Mouse (Mus musculus): ENCODE measurements at regions not wholly inside any gene's neighbourhood (a gene's known extent, or its start where the extent isn't known, plus 50 kb on each side); places are given as distances from the start of the nearest gene placed in this dataset.
A peak's percentile ranks its signal among the peaks of the same experiment; 100 is the strongest.

DNA sequence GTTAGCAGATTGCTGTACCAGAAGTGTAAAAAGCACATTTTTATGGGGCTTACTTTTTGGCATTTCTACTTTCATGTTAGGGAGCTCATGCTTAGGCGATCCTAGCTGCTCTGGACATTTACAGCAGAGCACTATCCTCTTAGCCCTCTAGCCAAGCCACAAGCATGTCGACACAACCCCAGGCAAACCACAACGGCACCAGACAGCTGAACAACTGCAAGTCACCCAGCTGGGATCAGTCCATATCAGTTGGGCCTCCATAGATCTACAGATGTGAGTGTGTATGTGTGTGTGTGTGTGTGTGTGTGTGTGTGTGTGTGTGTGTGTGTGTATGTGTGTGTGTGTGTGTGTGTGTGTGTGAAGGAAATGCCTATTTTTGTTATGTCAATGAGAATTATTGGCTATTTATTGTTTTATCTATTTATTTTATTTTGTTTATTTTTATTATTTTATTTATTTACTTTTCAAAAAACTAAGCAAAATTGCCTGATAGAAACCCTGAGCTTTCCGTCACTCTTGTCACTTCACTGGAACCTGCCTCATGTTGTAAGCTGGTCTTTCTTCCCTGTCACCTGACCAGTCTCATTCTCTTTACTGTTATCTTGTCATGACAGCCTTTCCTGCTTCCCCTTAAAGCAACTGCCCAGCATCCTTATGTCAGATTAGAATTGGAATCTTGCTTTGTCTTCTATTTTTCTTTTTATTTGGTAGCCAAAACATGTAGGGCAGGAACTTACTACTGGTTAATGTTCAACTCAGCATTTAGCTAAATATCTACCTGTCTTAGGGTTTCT, 208.2 kb downstream of the Mex3b start:
- intact Hi-C loops (cut with DNase I) = no loop called here
- no peak for DNase-seq

DNA sequence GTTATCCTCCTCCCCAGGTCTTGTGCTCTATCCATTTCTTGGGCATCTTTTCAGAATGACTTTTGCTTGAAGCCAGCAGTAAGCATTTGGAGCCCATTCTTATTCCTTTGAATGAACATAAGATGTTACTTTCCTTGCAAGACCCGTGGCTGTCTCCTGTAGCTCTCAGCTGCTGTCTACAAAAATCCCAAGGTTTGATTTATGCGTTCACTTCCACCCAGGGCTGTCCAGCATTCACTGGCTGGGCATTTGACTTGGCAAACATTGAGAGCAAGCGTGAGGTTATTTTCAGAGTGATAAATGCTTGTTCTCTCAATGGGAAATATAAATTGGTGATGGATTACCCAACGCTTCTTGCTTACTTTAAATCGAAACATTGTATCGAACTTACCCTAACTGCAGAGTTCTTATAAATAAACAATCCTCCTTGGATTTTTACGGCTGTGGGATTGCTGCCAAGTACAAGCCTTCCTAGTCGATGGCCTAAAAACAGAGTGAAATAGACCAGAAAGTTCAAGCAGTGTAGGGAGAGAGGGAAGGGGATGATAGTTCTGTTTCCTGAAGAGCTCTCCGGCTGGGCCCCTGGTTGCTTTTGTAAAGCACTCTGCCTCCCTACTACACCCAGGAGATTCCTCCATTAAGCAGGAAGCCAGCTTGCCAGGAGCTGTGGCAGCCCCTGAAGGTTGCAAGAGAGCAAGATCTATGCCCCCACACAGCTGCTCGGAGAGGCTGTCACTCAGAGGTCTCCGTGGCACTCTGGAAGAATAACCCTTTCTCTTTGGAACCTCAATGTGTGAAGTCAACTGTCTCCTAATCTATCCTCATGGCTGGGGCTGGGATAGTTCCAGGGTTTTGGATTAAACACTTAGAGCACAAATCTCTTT, 210.1 kb downstream of the Mex3b start:
- DNase-seq = no peak

DNA sequence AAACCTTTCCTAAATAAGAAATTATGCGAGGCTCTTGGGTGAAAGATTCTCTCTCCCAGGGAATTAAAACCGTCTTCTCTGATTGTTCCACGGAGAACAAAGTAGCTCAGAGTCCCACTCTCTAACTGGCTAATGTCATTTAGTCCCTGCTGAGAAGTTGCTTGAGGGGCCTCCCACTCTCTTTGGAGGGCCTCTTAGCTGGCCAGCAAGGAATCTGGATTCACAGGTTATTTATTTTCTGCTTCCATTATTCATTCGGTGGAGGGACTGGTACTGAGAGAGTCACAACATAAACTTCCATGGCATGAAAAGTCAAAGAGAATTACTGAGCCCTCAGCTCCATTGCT, 210.8 kb downstream of the Mex3b start:
- intact Hi-C loops (cut with DNase I) = no loop called here
- no peak for DNase-seq

More for the DNA sequence above, 210.1 kb downstream of the Mex3b start:
- intact Hi-C loops (cut with DNase I) = no loop called here

DNA sequence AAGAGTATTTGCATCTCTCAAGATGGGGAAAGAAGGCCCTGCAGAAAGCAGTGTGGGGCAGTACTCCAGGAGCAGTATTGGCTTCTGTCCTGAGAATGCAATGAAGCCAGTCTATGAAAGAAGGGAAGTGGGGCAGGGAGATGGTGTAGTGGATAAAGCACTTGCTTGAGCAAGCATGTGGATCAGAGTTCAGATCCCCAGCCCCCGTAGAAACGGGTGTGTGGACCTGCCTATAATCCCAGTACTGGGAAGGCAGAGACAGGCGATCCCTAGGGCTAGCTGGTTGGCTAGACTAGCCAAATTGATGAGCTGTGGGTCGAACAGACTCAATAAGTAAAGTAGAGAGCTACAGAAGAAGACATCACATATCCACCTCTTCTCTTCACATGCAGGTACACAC, 211.6 kb downstream of the Mex3b start:
- intact Hi-C loops (cut with DNase I) = no loop called here
- no peak for DNase-seq

DNA sequence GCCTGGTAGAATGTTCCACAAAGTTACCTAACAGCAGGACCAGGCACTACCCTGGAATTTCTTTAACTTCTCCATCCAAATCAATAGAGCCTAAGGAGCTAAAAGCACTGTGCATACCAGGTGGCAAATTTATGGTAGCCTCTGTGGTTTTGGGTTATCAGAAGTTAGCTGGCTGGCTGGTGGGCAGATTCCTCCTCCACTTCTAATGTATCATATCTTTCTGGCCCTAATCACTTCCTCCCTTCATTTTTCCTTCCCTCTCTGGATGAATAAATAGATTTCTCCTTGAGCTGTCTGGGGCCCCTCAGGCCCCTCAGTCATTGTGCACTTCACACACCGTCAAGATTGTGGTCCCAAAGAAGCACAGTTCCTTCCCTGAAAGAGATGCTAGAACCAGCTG, 212.7 kb downstream of the Mex3b start:
- no peak for DNase-seq
- intact Hi-C loops (cut with DNase I) = no loop called here

DNA sequence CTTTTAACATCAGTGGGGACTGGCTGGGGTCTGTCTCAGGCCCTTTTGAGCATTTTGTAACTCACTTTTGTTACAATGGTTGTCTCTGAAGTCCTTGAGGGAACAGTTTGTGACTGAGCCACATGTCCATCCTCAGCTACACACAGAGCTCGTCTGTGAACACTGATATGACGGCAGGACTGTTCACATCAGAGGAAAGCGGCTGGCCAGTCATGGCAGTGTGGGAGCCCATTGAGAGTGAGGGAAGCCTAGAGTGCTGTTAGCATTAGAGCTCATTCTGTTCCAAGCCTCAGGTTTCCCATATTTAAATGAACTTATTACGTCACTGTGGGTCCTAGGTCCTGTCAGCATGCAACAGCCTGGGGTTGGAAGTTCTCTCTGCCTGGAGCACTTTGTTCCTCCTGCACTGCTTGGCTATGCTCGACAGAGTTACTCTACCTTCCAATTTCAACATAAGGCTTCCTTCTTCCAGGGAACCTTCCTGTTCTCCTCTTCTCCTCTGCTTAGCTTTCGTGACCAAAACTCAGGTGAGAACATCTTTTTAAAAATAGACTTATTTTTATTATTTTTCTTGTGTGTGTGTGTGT, 217.5 kb downstream of the Mex3b start:
- no peak for DNase-seq
- intact Hi-C loops (cut with DNase I) = no loop called here

DNA sequence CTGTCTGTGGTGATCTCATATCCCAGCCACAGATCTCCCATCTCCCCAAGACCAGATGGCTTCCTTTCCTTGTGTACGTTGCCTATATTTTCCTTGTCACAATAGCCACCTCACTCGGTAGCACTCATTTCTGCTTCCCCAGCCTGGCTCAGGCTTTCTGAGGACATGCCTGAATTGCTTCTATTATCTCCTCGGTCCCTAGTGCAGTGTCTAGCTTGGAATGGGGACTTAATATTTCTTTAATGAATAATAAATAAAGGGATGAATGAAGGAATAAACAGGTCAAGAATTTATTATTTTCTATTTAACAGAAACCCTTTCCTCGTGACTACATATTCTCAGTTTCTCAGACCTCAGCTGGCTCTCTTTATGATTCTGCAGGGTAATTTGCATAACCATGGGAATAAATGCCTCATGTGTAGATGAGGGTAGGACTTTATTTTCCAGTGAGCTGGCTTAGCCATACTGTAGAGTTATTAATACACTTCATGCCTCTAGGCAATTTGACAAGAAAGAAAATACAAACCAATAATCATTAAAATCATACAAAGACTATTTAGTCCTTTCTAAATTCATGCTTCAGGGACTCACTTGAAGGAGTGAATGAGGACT, 218.5 kb downstream of the Mex3b start:
- intact Hi-C loops (cut with DNase I) = no loop called here
- no peak for DNase-seq

DNA sequence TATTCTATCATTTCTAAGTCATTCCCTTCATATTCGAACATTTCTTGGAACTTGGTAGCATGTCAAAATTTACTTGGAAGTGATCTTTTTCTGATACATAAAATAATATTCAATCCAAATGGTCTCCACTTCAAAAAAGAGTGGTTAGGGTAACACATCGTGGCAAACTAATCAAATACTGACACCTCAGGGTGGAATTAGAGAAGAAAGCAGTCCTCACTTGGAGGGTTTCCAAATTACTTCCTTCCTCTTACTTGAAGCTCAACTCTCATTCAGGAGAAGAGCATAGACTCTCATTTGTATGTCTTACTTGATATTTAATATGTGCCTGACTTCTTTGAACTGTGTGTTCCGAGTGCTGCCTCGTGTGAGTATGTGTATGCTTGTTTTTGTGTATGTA, 220.3 kb downstream of the Mex3b start:
- no peak for DNase-seq
- intact Hi-C loops (cut with DNase I) = no loop called here

DNA sequence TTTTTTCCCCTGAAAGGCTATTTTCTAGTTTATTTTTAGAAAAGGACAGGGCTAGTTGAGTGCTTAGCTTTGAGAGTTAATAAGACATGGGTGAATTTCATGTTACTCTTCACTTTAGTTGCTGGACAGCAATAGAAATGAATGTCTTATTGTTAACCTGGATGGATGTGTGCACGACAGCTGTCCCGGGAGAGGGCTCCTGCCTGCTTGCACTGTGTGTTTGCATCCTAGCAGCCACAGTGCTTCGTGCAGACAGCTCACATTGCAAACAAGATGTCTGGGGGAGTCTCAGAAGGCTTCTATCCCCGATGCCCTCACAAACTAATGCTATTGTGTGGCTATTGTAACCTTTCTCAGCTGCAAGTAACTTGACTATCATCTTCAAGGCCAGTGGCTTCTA, 221.0 kb downstream of the Mex3b start:
- intact Hi-C loops (cut with DNase I) = no loop called here
- DNase-seq = no peak

DNA sequence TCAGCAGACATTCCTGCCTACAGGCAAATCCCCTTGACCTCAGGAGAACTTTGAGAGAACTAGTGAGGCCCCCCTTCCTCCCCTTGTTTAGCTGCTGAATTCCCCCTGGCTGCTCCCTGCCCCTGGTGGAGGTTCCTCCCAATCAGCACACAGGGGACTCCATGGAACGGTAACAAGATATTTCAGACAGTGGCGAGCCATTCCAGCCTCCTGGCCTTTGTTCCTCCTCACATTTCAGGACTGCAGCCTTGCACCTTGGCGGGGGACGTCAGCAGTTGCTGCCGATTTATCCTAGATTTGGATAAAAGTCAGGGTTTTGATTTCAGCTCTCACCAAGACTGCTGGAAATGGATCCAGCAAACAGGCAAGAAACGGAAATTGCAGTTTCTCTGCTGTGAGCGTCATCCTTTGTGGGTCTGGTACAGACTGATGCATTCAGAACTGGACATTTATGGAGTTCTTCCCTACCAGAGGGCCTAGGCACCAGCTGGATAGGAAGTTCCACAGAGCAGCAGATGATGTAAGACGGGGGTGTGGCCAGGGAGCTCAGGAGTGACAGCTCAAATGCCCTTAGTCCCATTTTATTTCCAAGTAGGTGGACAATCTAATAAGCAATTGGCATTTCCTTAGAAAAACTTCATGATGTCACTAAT, 222.3 kb downstream of the Mex3b start:
- intact Hi-C loops (cut with DNase I) = no loop called here
- DNase-seq = peak; percentile 8 to 36

DNA sequence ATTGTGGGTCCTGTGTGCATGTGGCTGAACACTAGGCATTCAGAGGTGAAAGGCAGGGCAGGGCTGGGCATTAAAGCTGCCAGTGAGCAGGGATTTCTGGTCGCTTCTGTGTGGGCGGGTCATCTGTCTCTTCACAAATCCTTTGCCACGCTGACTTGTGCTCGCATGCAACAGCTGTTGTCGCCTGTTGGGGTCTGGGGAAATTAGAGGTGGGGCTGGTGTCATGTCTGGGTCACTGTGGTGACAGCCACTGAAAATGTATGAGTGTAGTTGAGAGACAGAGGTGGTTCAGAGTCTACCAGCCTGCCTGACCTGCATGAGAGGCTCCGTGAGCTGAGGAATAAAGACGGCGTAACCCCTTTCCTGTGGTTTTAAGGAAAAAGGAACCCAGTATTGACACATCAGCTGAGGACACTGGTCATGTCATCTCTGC, 226.8 kb downstream of the Mex3b start:
- DNase-seq = no peak
- intact Hi-C loops (cut with DNase I) = no loop called here

DNA sequence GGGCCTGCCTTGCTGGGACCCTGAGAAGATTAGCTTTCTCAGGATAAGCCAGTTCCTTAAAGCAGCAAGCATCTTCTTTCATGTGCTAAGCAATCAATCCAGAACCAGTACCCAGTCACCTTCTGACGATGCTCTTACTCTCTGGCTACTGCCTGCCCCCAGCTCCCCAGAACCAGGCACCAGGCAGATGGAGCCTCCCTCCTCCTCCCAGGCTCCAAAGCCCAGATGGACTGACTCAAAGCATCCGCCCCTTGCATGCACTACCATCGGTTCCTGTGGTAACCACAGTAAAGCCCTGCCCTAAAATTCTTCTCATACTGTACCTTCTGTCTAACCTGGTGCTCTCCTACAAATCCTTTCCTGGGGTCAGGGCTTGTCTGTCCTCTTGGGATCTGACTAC, 227.8 kb downstream of the Mex3b start:
- no peak for DNase-seq
- intact Hi-C loops (cut with DNase I) = no loop called here

DNA sequence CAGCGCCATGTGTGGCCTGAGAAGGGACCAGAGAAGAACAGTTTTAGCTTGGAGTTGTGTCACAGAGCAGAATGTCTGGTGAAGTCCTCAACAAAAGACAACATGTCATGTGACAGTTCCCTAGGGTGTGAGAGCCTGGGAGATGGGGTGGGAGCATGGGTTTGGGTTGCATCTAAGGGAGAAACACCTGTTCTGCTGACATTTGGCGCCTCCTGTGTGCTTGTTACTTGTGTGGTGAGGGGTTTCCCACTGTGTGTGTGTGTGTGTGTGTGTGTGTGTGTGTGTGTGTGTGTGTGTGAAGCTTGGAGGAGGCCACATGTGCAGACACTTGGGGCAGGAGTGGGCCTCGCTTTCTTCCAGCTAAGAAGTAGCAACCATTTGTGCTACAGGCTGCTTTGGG, 228.5 kb downstream of the Mex3b start:
- no peak for DNase-seq
- intact Hi-C loops (cut with DNase I) = no loop called here

DNA sequence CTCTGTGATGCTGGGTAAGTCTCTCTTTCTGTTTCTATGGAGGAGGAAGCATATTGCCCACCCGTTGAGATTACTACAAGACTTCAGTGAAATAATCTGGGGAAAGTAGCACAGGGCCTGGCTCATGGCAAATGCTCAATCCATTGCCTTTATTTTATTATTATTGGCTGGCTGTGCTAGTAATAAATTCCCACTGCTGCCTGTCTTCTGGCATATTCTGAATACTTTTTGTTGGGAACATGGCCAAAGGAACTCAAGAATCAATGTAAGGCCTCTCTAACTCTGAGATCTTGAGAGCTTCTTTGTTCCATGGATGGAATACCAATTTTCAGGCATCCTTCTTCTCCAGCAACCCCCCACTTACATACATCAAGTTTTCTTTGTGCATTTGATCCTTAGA, 237.3 kb downstream of the Mex3b start:
- no peak for DNase-seq
- intact Hi-C loops (cut with DNase I) = no loop called here

DNA sequence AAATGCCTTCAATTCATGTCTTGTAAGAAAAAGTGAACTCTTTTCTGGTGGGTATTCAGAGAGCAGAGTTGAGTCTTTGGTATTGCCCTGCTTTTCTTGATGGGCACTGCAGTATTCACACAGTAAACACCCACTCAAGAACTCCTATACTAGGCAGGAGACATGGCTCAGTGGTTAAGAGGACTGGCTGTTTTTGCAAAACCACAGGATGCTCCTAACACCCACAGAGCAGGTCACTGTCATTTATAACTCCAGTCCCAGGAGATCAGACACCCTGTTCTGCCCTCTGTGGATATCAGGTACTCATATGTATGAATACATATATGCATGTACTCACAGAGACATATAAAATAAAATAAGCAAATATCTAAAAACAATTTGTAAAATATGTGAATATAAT, 238.5 kb downstream of the Mex3b start:
- no peak for DNase-seq
- intact Hi-C loops (cut with DNase I) = no loop called here

DNA sequence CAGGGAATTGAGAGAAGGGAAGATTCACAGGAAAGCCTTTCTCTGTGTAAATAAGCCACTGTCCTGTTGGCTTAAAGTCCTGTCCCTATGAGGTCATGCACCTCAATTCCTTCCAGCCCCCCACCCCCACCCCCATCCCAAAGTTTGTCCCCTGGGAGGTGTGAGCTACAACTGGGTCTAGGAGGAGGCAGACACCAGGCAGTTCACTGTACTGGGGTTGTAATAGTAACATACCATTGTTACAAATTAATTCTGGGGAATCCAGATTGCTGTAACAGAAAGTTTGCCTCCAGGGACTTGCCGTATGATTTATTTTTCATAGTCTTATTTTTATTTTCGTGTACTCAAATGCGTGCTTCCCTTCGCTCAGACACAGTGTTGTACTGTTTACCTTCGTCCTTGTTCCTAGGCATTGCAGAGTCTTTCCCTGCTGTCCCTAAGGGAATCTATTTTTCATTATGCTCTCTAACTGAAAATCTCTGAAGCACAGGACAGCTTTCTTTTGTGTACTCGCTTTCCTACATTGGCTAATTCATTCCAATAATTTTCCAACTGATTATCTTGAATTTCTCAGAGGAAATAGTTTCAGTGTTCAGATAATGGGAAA, 244.2 kb downstream of the Mex3b start:
- no peak for DNase-seq

DNA sequence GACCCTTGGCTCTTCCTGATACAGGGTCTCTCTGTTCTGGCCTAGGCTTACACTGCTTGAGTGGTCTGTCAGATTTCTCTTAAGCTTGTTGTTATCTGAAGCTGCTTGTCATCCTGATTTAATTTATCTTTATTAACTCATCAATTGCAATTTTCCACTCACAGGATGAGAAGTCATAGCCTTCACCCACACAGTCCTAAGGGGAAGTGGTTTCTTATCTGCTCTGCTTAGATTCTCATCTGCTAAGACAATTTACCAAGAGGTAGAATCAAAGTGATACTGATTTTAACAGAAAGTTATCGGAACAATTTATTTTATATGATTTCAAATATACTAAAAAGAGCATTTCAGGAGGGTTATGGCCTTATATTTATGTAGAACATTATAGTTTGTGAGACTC, 249.4 kb downstream of the Mex3b start:
- intact Hi-C loops (cut with DNase I) = no loop called here
- DNase-seq = no peak

More for the DNA sequence above, 244.2 kb downstream of the Mex3b start:
- intact Hi-C loops (cut with DNase I) = no loop called here

DNA sequence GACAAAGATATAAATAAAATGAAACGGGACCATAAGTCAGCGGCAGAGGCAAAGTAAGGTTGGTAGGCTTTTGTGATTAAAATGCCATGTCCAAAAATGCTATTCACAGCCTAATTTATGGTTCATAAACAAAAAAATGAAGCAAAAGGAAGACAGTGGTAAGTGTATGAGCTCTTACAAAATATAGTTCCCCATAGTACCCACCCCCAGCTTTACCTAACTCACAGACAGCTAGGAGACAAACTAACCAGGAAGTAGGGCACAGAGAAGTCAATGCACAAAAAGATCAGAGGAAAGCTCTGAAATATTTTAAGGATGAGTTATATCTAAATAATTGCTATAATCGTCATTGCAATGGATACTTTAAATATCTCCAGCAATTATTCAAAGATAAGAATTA, 249.9 kb downstream of the Mex3b start:
- intact Hi-C loops (cut with DNase I) = no loop called here
- DNase-seq = no peak

DNA sequence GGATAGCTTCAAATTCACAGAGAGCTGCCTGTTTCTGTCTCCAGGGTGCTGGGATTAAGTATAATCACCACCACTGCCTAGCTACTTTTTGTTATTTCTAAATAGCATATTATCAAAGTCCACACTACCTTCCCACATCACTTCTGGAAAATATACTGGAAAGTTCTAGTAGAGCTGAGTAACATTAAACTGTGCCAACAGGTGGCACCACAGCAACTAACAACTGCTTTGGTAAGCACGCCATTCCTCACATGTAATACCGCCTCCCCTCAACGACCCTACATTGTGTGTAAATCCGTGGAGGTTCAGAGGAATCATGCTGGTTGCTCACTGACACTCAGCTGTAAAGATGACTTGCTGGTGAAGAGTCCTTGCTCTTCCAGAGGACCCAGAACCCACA, 259.1 kb downstream of the Mex3b start:
- intact Hi-C loops (cut with DNase I) = loop anchor here (5.0 kb wide), 1 partner anchor 366 kb away; no protein-coding TSS in a partner anchor
- DNase-seq = no peak

DNA sequence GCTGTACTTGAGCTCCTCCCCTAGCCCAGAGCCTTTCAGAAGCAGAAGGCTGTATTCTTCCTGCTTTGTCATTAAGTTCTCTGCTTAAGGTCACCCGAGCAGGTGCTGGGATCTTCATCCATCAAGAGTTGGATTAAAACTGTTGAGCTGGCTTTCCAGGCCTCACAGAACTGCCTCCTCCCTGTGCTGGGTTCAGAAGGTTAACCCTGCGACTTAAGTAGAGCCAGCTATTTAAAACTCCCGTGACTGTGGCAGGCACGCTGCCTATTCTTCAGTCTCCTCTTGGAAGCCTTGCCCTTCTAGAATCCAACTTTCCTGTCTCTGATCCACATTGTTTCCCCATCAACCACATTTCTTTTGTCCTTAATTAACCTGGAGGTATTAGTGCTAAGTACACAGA, 273.1 kb downstream of the Mex3b start:
- intact Hi-C loops (cut with DNase I) = no loop called here
- peak; percentile 24 to 36 for DNase-seq
